Mouse (Mus musculus): ENCODE measurements at regions not wholly inside any gene's neighbourhood (a gene's known extent, or its start where the extent isn't known, plus 50 kb on each side); places are given as distances from the start of the nearest gene placed in this dataset.

DNA sequence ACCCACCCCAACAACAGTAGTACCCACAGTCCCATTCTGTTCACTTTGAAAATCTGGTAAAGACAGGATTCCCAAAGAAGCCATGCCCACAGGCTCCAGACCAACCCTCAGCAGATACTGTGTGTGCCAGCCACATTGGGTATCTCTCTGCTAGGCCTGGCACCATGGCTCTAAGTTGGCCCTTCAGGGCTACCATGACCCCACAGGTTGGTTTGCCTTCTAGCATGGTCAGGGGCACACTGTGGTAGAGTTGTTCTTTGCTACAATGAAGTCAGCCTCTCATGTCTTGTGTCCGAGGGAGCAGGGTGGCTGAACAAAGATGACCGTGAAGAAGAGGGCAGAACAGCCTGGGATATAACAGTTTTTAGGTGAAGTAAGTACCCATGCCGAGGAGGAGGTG lies 59.8 kb upstream of the Slco4a1 start:
- 77% methylated on average over 3 of the region's 3 CpGs for WGBS
- ATAC-seq: no peak
- Histone ChIP-seq H3K9me3 (ENCODE audit: control insufficient read depth) (no peaks in the 10 kb centered on the region), H3K36me3 (ENCODE audit: control insufficient read depth, insufficient read depth) (no peaks in the 10 kb centered on the region), H3K4me1 (replicated peaks; ENCODE audit: control insufficient read depth, insufficient read depth, low read length) (no peaks in the 10 kb centered on the region), H3K27me3 (replicated peaks; ENCODE audit: control insufficient read depth, insufficient read depth, low read length) (peaks cover 3% of the 10 kb centered on the region; the same call in 1 of the 2 replicates), H3K4me3 (ENCODE audit: low read depth, low read length) (no peak overlapping the region), H3K27ac (ENCODE audit: low read depth, low read length) (no peak overlapping the region), H3K9ac (ENCODE audit: low read depth, low read length) (no peak overlapping the region), H3K4me2 (replicated peaks; ENCODE audit: low read depth) (no peak overlapping the region)
- TF ChIP-seq CTCF (IDR thresholded peaks at IDR 0.05; ENCODE audit: low read depth): no peak

DNA sequence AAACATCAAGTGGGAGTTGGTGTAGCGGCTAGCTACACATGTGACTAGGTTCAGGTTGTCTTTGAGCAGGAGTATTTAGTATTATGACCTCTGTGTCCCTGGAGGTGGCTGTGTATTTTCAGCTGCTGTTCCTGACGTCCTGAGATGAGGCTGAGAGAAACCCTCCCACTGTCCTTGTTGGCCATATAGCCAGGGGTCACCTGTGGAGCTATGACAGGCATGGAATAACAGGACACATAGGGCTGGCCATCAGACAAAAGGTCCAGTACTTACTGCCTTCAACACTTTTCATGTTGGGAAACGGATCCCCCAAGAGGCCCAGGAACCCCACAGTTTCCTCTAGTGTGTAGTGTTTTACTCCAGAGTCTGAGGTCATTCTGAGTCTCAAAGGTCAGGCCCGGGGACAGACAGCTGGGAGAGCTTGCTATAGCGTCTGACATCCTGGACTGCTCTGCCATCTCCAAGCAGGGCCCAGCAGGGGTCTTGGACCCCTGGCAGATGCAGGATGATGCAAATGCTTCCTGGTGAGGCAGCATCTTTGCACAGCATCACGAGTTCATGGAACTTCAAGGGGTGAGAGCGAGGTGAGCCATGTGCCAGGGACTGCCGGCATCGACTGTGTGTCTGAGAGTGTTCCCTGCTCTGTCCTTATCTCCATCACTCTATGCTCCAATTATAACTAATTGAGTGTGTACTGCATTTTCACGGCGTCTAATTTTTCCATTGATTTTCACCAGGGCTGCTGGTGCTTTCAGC lies 60.6 kb upstream of the Slco4a1 start:
- WGBS: 60% methylated on average over 11 of the region's 11 CpGs

DNA sequence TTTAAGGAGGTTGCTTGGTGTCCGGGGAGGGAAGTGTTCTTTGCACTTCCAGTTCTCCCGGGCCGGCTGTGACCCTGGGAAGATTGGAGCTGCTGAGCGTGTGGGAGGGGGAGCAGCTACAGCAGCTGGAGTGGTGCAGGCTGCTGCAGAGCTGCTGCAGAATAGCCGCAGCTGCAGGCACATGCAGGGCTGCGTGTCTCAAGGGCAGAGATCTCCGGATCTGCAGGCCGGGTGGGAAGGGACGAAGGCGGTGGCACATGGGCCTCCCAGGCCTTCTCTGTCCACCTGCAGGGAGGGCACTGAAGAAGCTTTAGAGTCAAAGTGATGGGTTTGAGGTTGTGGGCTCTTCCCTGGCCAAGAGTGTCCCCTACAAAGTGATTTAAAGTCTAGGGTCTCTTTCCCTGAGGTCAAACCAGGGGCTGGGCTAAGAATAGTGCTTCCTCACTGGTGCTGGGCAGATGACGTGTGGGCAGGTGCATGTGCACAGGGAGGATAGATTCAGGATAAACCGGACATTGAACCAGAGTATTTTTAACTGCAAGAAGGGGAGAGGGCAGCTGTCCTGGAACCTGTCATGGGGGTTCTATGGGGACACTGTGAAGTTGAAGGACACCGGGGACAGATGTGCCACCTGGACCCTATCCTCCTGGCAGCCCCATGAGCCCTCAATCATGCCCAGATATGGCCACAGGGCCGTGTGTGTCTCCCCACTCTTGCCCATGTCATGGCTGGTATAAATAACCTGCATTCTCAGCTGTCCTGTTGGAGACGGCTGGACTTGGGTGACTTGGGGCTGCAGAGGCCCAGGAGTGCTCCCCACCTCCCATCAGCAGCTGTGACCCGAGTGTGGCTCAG lies 58.6 kb upstream of the Gata5 start:
- Histone ChIP-seq H3K27ac (ENCODE audit: low read depth, low read length) (no peak overlapping the region), H3K4me3 (ENCODE audit: low read depth, low read length) (no peak overlapping the region), H3K9me3 (ENCODE audit: control insufficient read depth) (no peaks in the 10 kb centered on the region), H3K4me1 (replicated peaks; ENCODE audit: control insufficient read depth, insufficient read depth, low read length) (no peaks in the 10 kb centered on the region), H3K27me3 (replicated peaks; ENCODE audit: control insufficient read depth, insufficient read depth, low read length) (peaks cover 14% of the 10 kb centered on the region; the same call in 1 of the 2 replicates), H3K9ac (ENCODE audit: low read depth, low read length) (no peak overlapping the region), H3K36me3 (ENCODE audit: control insufficient read depth, insufficient read depth) (no peaks in the 10 kb centered on the region), H3K4me2 (replicated peaks; ENCODE audit: low read depth) (no peak overlapping the region)
- no peak for TF ChIP-seq CTCF (IDR thresholded peaks at IDR 0.05; ENCODE audit: low read depth)
- 58% methylated on average over 16 of the region's 16 CpGs for WGBS
- ATAC-seq: no peak

More for the DNA sequence above, 60.6 kb upstream of the Slco4a1 start:
- no peak for TF ChIP-seq CTCF (IDR thresholded peaks at IDR 0.05; ENCODE audit: low read depth)
- peaks cover 6% of the 10 kb centered on the region; the same call in 1 of the 2 replicates for H3K27me3 ChIP-seq (replicated peaks; ENCODE audit: control insufficient read depth, insufficient read depth, low read length)
- H3K36me3 ChIP-seq (ENCODE audit: control insufficient read depth, insufficient read depth): no peaks in the 10 kb centered on the region
- no peak overlapping the region for H3K27ac ChIP-seq (ENCODE audit: low read depth, low read length)
- no peak overlapping the region for H3K4me3 ChIP-seq (ENCODE audit: low read depth, low read length)
- H3K4me1 ChIP-seq (replicated peaks; ENCODE audit: control insufficient read depth, insufficient read depth, low read length): no peaks in the 10 kb centered on the region
- ATAC-seq: no peak
- H3K9ac ChIP-seq (ENCODE audit: low read depth, low read length): no peak overlapping the region
- no peaks in the 10 kb centered on the region for H3K9me3 ChIP-seq (ENCODE audit: control insufficient read depth)
- no peak overlapping the region for H3K4me2 ChIP-seq (replicated peaks; ENCODE audit: low read depth)

DNA sequence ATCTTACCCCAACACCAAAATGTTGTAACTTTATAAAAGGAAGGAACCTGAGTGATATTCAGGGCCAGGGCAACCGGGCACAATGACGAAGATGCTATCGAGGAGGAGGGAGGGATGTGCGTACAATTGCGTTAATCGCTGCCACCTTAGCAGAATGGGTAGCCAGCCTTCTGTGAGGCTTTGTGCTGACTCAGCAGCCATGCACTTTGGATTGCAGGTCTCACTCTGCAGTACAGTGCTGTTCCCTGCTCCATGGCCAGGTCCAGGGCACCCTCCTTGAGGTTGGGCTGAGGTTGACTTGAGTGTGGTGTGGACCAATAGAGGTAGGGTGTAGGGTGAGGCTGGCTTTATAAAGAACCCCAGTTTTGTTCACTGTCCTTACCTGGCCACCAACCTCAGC lies 57.8 kb upstream of the Gata5 start:
- H3K4me2 ChIP-seq (replicated peaks; ENCODE audit: low read depth): no peak overlapping the region
- no peaks in the 10 kb centered on the region for H3K9me3 ChIP-seq (ENCODE audit: control insufficient read depth)
- H3K4me1 ChIP-seq (replicated peaks; ENCODE audit: control insufficient read depth, insufficient read depth, low read length): no peaks in the 10 kb centered on the region
- no peak overlapping the region for H3K4me3 ChIP-seq (ENCODE audit: low read depth, low read length)
- no peak for TF ChIP-seq CTCF (IDR thresholded peaks at IDR 0.05; ENCODE audit: low read depth)
- peaks cover 18% of the 10 kb centered on the region; the same call in 1 of the 2 replicates for H3K27me3 ChIP-seq (replicated peaks; ENCODE audit: control insufficient read depth, insufficient read depth, low read length)
- no peak for ATAC-seq
- 86% methylated on average over 6 of the region's 6 CpGs for WGBS
- no peaks in the 10 kb centered on the region for H3K36me3 ChIP-seq (ENCODE audit: control insufficient read depth, insufficient read depth)
- H3K9ac ChIP-seq (ENCODE audit: low read depth, low read length): no peak overlapping the region
- H3K27ac ChIP-seq (ENCODE audit: low read depth, low read length): no peak overlapping the region

DNA sequence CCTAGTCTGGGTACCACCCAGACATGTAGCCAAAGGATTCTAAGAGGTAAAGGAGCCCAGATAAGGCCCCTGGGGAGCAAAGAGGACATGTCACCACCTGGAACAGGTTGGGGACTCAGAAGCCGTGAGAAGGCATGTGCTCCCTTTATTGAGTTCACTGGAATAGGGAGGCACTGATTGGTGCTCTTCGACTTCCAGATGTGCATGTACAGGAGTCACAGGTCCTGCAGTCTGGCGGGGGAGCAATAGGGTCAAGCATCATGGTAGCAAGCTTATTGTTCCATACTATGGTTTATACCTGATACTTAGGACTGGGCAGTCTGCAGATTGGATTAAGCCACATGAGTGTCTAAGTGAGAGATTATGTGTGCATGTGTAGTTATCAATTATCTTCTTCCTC lies 56.9 kb upstream of the Gata5 start:
- Histone ChIP-seq H3K4me3 (ENCODE audit: low read depth, low read length) (no peak overlapping the region), H3K4me2 (replicated peaks; ENCODE audit: low read depth) (no peak overlapping the region), H3K9me3 (ENCODE audit: control insufficient read depth) (no peaks in the 10 kb centered on the region), H3K27me3 (replicated peaks; ENCODE audit: control insufficient read depth, insufficient read depth, low read length) (peaks cover 23% of the 10 kb centered on the region; the same call in 1 of the 2 replicates), H3K27ac (ENCODE audit: low read depth, low read length) (no peak overlapping the region), H3K36me3 (ENCODE audit: control insufficient read depth, insufficient read depth) (no peaks in the 10 kb centered on the region), H3K9ac (ENCODE audit: low read depth, low read length) (no peak overlapping the region), H3K4me1 (replicated peaks; ENCODE audit: control insufficient read depth, insufficient read depth, low read length) (no peaks in the 10 kb centered on the region)
- 81% methylated on average over 3 of the region's 3 CpGs for WGBS
- no peak for TF ChIP-seq CTCF (IDR thresholded peaks at IDR 0.05; ENCODE audit: low read depth)
- no peak for ATAC-seq

DNA sequence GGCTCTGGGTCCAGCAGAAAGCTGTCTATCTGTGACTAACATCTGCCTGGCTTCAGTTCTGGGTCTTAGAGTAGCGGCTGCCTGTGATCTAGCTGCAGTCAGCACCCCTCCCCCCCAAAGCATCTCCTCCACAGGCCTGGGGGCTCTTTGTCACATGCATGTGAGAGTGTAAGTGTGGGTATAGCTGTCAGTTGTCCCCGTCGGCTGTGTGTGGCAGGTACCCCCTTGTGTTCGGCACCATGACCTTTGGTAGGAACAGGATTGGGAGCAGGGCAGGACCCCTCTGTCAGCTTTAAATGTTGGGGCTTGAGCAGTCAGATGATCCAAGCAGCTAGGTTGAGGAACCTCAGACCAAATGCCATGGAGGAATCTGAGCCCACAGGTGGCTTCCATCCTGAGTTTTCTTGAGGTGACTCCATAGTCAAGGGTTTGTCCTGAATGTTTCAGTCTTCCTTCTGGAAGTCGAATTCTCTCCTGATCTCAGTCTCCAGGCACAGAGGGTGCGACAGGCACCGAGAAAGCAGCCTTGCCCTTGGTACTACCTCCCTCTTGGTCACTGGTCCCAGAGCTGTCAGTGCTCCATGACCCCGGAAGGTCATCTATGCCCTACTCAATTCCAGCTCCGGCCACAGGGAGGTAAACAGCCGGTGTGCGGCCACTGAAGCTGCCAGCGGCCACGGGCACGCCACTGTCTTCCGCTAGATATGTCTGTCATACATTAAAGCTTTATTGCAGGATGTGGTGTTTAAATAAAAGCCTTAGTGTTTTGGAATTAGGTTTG lies 55.9 kb upstream of the Gata5 start:
- WGBS: 49% methylated on average over 15 of the region's 15 CpGs
- Histone ChIP-seq H3K36me3 (ENCODE audit: control insufficient read depth, insufficient read depth) (no peaks in the 10 kb centered on the region), H3K9ac (ENCODE audit: low read depth, low read length) (no peak overlapping the region), H3K4me3 (ENCODE audit: low read depth, low read length) (no peak overlapping the region), H3K4me1 (replicated peaks; ENCODE audit: control insufficient read depth, insufficient read depth, low read length) (no peaks in the 10 kb centered on the region), H3K4me2 (replicated peaks; ENCODE audit: low read depth) (no peak overlapping the region), H3K27me3 (replicated peaks; ENCODE audit: control insufficient read depth, insufficient read depth, low read length) (peaks cover 27% of the 10 kb centered on the region; the same call in 1 of the 2 replicates), H3K27ac (ENCODE audit: low read depth, low read length) (no peak overlapping the region), H3K9me3 (ENCODE audit: control insufficient read depth) (no peaks in the 10 kb centered on the region)
- no peak for TF ChIP-seq CTCF (IDR thresholded peaks at IDR 0.05; ENCODE audit: low read depth)
- no peak for ATAC-seq
